Mouse (Mus musculus) inflammation-experienced regulatory T-cells, adult 6 months (primary cell): ENCODE measurements around the gene Olfr610. TPM values are rescaled to one million over a fixed set of nuclear protein-coding genes. Genes with fewer than 3 reads are reported as not detected.
"Not testable (repeated sequence)": the region's sequence is repeated elsewhere in the genome, so short reads cannot be mapped to it uniquely, and the experiment has no call there.

Source experiments
- ATAC-seq: one replicate; pipeline ENCODE4 v1.8.0; 2017
- polyA plus RNA-seq, 3 experiments: library from polyadenylated mRNA; unstranded; fragments of 100-300 nt; shearing (Covaris generic); gene quantifications; one replicate each; pipeline ENCODE4 v1.2.1; 2017

The Olfr610 gene
- polyA plus RNA-seq = not detected

DNA sequence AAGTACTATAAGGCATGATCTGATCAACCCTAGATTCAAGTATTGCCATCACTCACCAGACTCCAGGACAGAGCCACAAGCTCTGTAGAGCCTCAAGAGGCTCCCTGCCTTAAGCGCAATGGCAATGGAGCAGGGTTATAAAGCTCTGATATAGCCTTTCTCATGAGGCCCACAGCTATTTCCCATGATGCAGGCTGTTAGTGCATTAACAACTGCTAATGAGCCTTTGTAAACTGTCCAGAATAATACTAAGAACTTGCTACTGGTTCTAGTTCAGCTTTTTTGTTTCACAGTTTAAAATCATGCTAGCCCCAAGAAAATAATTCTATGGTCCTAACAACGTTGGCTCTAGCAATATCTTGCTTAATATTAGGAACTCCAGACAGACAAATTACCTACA, at the start of gene Olfr610:
Olfr610 (minus strand) TSS at position 101 of the 400 bp plus-strand sequence.
- no peak for ATAC-seq

DNA sequence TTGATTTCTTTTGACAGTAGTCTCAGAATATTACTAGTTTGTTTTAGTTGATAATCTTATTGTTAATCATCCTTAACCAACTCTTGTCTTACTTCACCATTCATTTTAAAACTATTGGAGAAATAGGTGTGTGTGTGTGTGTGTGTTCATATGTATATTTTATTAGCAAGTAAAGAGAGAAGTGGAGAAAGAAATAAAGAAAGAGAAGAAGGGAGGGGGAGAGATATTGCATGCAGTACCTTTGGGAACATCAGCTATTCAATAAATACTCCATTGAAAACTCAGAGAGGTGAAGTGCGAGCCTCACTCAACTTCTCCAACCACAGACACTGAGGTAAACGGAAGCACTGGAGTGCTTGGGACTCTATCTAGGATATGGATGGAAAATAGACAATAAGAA, 43.9 kb upstream of the Olfr610 start, which contains the start of gene Olfr615:
Olfr615 (plus strand) TSS at position 301 of the 400 bp plus-strand sequence.
- ATAC-seq = no peak

DNA sequence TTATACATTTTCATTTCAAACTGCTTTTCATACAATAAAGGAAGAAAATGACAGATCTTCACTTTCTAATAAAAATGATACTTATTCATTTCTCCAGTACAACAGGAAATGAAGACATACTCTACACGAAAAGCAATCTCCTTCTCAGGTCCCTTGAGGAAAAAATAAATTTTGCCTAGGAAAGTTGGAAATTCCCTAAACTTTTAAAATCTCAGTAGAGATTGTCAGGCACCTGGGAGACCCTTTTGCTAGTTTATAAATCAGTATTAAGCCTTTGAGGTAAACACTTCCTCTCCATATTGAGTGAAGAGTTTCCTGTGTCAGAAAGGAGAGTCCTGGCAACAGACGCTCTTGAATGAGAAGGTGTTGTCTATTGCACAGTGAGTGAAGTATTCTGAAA, 35.9 kb upstream of the Olfr610 start, which contains the start of gene Olfr613:
Olfr613 (plus strand) TSS at position 301 of the 400 bp plus-strand sequence.
- no peak for ATAC-seq

- ATAC-seq = not testable (repeated sequence)
These were observed 30.7 kb upstream of the Olfr610 start, which contains the start of gene Olfr612 for GRCm38 (mm10) chr7:103542617-103543016. Gene Olfr612, minus strand, starts transcription at chr7:103542717.

GRCm38 (mm10) chr7:103520746-103521145, 8.8 kb upstream of the Olfr610 start, which contains the start of gene Olfr611:
Gene Olfr611, minus strand, starts transcription at chr7:103520846.
- not testable (repeated sequence) for ATAC-seq

DNA sequence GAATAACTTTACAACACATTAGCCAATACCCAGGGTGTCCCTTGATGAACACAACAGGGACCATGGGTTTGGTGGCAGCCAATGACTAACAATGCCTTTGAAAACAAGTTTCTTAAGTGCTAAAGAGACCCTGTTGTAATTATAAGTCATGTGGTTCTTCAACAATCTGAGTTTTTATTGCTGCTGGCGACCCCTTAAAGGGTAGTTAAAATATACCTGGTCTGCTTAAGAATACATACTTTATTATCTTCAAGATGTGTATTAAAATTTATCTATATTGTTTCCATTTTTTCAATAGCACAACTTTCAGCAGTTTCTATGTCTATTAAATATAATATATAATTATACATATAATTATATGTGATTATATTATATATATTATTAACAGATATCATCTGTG, 14.0 kb downstream of the Olfr610 start, which contains the start of gene Olfr609:
Olfr609 (minus strand) TSS at position 101 of the 400 bp plus-strand sequence.
- no peak for ATAC-seq

DNA sequence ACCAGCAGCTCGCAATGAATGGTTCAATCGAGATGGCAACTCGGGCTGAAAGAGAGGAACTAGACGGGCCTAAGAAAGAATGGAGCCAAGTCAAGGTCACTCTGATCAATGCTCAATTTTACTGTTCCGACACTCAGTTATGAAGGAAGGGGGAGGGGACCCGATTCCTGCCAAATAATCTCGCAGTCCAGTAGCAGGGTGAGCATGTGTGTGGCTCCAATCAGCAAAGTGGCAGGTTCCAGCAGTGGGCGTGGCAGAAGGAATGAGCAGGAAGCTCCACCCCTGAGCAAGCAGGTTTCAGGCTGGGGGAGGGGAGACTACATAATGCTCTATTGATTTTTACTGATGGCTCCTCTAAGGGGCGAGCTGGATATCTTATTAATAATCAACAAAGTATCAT, 34.8 kb downstream of the Olfr610 start:
- ATAC-seq = not testable (repeated sequence)

DNA sequence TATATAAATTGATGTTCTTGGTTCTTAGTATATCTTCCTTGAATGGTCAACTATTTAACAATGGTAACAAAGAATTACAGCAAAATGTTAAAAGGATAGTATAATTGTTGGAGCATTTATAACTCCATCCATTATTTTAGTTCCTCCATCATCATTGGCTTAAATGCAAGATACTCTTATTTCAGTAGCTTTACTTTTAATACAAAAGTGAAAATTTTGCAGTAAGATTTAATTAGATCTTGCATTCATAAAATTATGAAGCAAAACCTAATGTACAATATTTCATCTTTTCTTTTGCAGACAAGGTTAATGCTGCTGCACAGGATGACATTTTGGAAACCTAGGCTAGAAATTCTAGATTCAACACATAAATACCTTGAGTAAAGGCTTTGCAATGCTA, 42.3 kb downstream of the Olfr610 start, which contains the start of gene Olfr608:
Olfr608 (plus strand) TSS at position 301 of the 400 bp plus-strand sequence.
- no peak for ATAC-seq

GRCm38 (mm10) chr7:103460590-103460989, 51.3 kb downstream of the Olfr610 start:
- no peak for ATAC-seq

Other genes starting within 250 kb of the Olfr610 start
- gene Olfr596, start 206.5 kb downstream of the Olfr610 start, polyA plus RNA-seq = not detected
- gene Olfr597, start 195.8 kb downstream of the Olfr610 start, polyA plus RNA-seq = under 1 TPM in 1 of 3 experiments, not detected in 2; 0.18 TPM
- not detected for gene Olfr598, start 188.6 kb downstream of the Olfr610 start, polyA plus RNA-seq
- gene Olfr599, start 176.2 kb downstream of the Olfr610 start, polyA plus RNA-seq = not detected
- gene Olfr600, start 162.5 kb downstream of the Olfr610 start, polyA plus RNA-seq = not detected
- gene Olfr601, start 149.5 kb downstream of the Olfr610 start, polyA plus RNA-seq = not detected
- not detected for gene Olfr603, start 125.9 kb downstream of the Olfr610 start, polyA plus RNA-seq
- not detected for gene Usp17lc, start 97.0 kb downstream of the Olfr610 start, polyA plus RNA-seq
- gene Olfr605, start 66.7 kb downstream of the Olfr610 start, polyA plus RNA-seq = not detected
- not detected for gene Olfr606, start 63.1 kb downstream of the Olfr610 start, polyA plus RNA-seq
- gene Olfr607, start 48.0 kb downstream of the Olfr610 start, polyA plus RNA-seq = under 1 TPM in 1 of 3 experiments, not detected in 2; 0.09 TPM
- not detected for gene Olfr608, start 42.2 kb downstream of the Olfr610 start, polyA plus RNA-seq
- gene Olfr609, start 14.1 kb downstream of the Olfr610 start, polyA plus RNA-seq = not detected
- not detected for gene Olfr611, start 8.7 kb upstream of the Olfr610 start, polyA plus RNA-seq
- gene Olfr612, start 30.6 kb upstream of the Olfr610 start, polyA plus RNA-seq = not detected
- gene Olfr613, start 36.0 kb upstream of the Olfr610 start, polyA plus RNA-seq = not detected
- gene Olfr615, start 44.0 kb upstream of the Olfr610 start, polyA plus RNA-seq = not detected
- gene Olfr616, start 57.0 kb upstream of the Olfr610 start, polyA plus RNA-seq = not detected
- not detected for gene Olfr617, start 60.9 kb upstream of the Olfr610 start, polyA plus RNA-seq
- not detected for gene Olfr618, start 78.0 kb upstream of the Olfr610 start, polyA plus RNA-seq
- gene Olfr619, start 88.5 kb upstream of the Olfr610 start, polyA plus RNA-seq = not detected
- under 1 TPM in 2 of 3 experiments, not detected in 1; 0.18 to 0.95 TPM for gene Olfr620, start 100.4 kb upstream of the Olfr610 start, polyA plus RNA-seq
- not detected for gene Olfr622, start 130.6 kb upstream of the Olfr610 start, polyA plus RNA-seq
- not detected for gene Olfr623, start 151.6 kb upstream of the Olfr610 start, polyA plus RNA-seq
- gene Olfr624, start 159.1 kb upstream of the Olfr610 start, polyA plus RNA-seq = not detected
- gene Olfr625-ps1, start 170.6 kb upstream of the Olfr610 start, polyA plus RNA-seq = not detected
- not detected for gene Olfr243, start 202.5 kb upstream of the Olfr610 start, polyA plus RNA-seq
- not detected for gene Olfr628, start 218.3 kb upstream of the Olfr610 start, polyA plus RNA-seq
- not detected for gene Olfr629, start 232.8 kb upstream of the Olfr610 start, polyA plus RNA-seq
- not detected for gene Olfr630, start 245.2 kb upstream of the Olfr610 start, polyA plus RNA-seq